Mouse (Mus musculus) forebrain, embryonic 14.5 days (tissue): ENCODE measurements around the gene H2-Ob. TPM values are rescaled to one million over a fixed set of nuclear protein-coding genes. Genes with fewer than 3 reads are reported as not detected.

Source experiments
- ATAC-seq: fragments of 200-750 bp; cut with Nextera tagmentation; 2 replicates; pipeline ENCODE4 v1.8.0; 2017; ENCODE audit warnings: mild to moderate bottlenecking, moderate library complexity
- DNase-seq: peaks from one replicate; pipeline ENCODE4 v3.0.0-alpha.2; 2015; ENCODE audit warnings: low spot score
- H3K27ac ChIP-seq: fragments of 300-500 bp; sonication (generic); 2 replicates; pipeline ENCODE4 v1.5.1; 2014; ENCODE audit warnings: low read depth, mild to moderate bottlenecking, control low read depth, low read length, moderate library complexity
- H3K27me3 ChIP-seq: fragments of 300-500 bp; sonication (generic); replicated peaks from 2 replicates; pipeline ENCODE4 v1.6.1; 2014; ENCODE audit warnings: low read length, control low read depth, mixed read lengths; ENCODE audit not compliant: control insufficient read depth, insufficient read depth
- H3K36me3 ChIP-seq: fragments of 300-500 bp; sonication (generic); 2 replicates; pipeline ENCODE4 v1.6.1; 2014; ENCODE audit warnings: low read length, control low read depth; ENCODE audit not compliant: control insufficient read depth, insufficient read depth
- H3K4me1 ChIP-seq: fragments of 300-500 bp; sonication (generic); 2 replicates; pipeline ENCODE4 v1.6.1; 2014; ENCODE audit warnings: antibody characterized with exemption, low read length, control low read depth; ENCODE audit not compliant: control insufficient read depth, insufficient read depth
- H3K4me2 ChIP-seq: fragments of 300-500 bp; sonication (generic); 2 replicates; pipeline ENCODE4 v1.6.1; 2014; ENCODE audit warnings: mild to moderate bottlenecking, control low read depth, low read length
- H3K4me3 ChIP-seq: fragments of 300-500 bp; sonication (generic); 2 replicates; pipeline ENCODE4 v1.5.1; 2014; ENCODE audit warnings: low read depth, low read length, control low read depth
- H3K9ac ChIP-seq: fragments of 300-500 bp; sonication (generic); 2 replicates; pipeline ENCODE4 v1.6.1; 2014; ENCODE audit warnings: mild to moderate bottlenecking, low read length, control low read depth, moderate library complexity
- H3K9me3 ChIP-seq: fragments of 300-500 bp; sonication (generic); replicated peaks from 2 replicates; pipeline ENCODE4 v1.6.1; 2016; ENCODE audit warnings: low read length, control low read depth, mixed read lengths; ENCODE audit not compliant: control insufficient read depth
- WGBS: fragments of 180-500 bp; shearing (Covaris S2); extraction: QIAGEN DNeasy Blood & Tissue Kit; methylation state at CpG from one replicate; pipeline ENCODE4 v1.1.7; 2014; 5-methylcytosine and 5-hydroxymethylcytosine counted together
- polyA plus RNA-seq: library from polyadenylated mRNA; unstranded; fragments of >200 nt; fragmentation: Nextera tagmentation; extraction: Ambion mirVana; gene quantifications from 2 replicates; pipeline ENCODE4 v1.2.1, GENCODE M21; 2014

Gene H2-Ob
- polyA plus RNA-seq, 1 experiment from 2014 or later: 0.18 TPM

GRCm38 (mm10) chr17:34300071-34300470 is 61.4 kb downstream of the H2-Ob start:
- H3K4me3 ChIP-seq: no peak overlapping the region
- no peak overlapping the region for H3K27ac ChIP-seq
- H3K9ac ChIP-seq: no peak overlapping the region
- H3K27me3 ChIP-seq: no peaks in the 10 kb centered on the region
- WGBS: 87% methylated on average over 8 of the region's 8 CpGs
- no peaks in the 10 kb centered on the region for H3K36me3 ChIP-seq
- H3K4me2 ChIP-seq: no peak overlapping the region
- ATAC-seq: no peak
- H3K4me1 ChIP-seq: no peaks in the 10 kb centered on the region
- no peak for DNase-seq
- no peaks in the 10 kb centered on the region for H3K9me3 ChIP-seq

DNA sequence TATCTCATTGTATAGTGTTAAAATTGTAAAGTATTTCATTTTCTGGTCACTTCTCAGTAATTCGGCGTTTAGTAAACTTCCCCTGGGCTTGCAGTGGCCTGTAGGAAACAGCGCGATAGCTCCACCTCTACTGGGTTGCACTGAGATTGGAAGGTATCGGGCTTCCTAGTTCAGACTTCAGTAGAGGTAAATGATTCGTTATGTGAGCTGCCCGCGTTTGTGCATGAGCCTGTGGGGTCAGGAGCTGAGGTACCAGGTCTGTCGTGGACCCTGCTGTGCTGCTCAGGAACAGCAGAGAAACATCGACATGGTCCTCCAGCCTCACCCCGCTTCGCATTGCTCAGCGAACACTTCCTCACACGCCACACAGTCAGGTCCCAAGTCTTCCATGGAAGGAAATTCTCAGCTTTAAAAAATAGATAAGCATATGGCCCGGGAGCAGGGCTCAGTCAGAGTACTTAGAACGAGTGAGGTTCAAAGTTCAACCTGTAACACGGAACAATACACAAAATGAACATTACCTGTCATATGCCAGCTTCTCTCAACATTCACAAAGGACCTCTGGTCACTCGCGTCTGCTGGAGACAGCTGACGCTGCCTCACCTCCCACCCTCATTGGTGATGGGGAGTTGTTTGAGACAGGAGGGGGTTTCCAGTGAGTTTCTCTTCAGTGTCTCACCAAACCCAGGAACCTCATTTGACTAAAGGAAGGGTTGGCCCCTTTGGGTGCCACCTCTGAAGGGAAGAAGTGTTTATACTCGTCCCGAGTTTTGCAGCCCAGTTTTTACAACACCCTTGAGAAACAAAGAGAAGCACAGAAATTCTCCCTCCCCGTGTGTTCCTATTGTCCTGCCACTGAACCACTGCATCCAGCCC is 62.2 kb downstream of the H2-Ob start:
- no peak overlapping the region for H3K27ac ChIP-seq
- no peaks in the 10 kb centered on the region for H3K36me3 ChIP-seq
- no peak overlapping the region for H3K9ac ChIP-seq
- no peaks in the 10 kb centered on the region for H3K27me3 ChIP-seq
- DNase-seq: no peak
- H3K9me3 ChIP-seq: no peaks in the 10 kb centered on the region
- no peak overlapping the region for H3K4me2 ChIP-seq
- H3K4me3 ChIP-seq: no peak overlapping the region
- no peaks in the 10 kb centered on the region for H3K4me1 ChIP-seq
- WGBS: 79% methylated on average over 23 of the region's 23 CpGs
- ATAC-seq: no peak

- Histone ChIP-seq H3K27me3 (no peaks in the 10 kb centered on the region), H3K4me1 (no peaks in the 10 kb centered on the region), H3K9me3 (no peaks in the 10 kb centered on the region), H3K9ac (no peak overlapping the region), H3K4me3 (no peak overlapping the region), H3K36me3 (no peaks in the 10 kb centered on the region), H3K4me2 (no peak overlapping the region), H3K27ac (no peak overlapping the region)
- WGBS: 83% methylated on average over 4 of the region's 4 CpGs
- DNase-seq: no peak
- ATAC-seq: no peak
Observed at GRCm38 (mm10) chr17:34301670-34302190, 63.0 kb downstream of the H2-Ob start.

- no peaks in the 10 kb centered on the region for H3K27me3 ChIP-seq
- no peak overlapping the region for H3K4me2 ChIP-seq
- no peak for ATAC-seq
- H3K27ac ChIP-seq: no peak overlapping the region
- H3K4me1 ChIP-seq: no peaks in the 10 kb centered on the region
- no peak overlapping the region for H3K4me3 ChIP-seq
- no peaks in the 10 kb centered on the region for H3K9me3 ChIP-seq
- H3K9ac ChIP-seq: no peak overlapping the region
- H3K36me3 ChIP-seq: no peaks in the 10 kb centered on the region
- WGBS: 92% methylated on average over 2 of the region's 2 CpGs
- DNase-seq: no peak
Observed at GRCm38 (mm10) chr17:34303789-34304188, 65.1 kb downstream of the H2-Ob start.

Other genes with a start within 250 kb of the H2-Ob start
- 11.6 and 14.2 TPM in 2 replicates for gene H2-K1, start 238.6 kb upstream of the H2-Ob start, polyA plus RNA-seq
- gene Ring1, start 214.2 kb upstream of the H2-Ob start, polyA plus RNA-seq: 6.7 and 7.4 TPM in 2 replicates
- 60.2 and 75.4 TPM in 2 replicates for gene H2-Ke6, start 210.8 kb upstream of the H2-Ob start, polyA plus RNA-seq
- 78.3 and 84.1 TPM in 2 replicates for gene Slc39a7, start 207.2 kb upstream of the H2-Ob start, polyA plus RNA-seq
- 21.4 and 27.7 TPM in 2 replicates for gene Rxrb, start 207.1 kb upstream of the H2-Ob start, polyA plus RNA-seq
- 0.95 and 1.6 TPM in 2 replicates for gene Col11a2, start 199.5 kb upstream of the H2-Ob start, polyA plus RNA-seq
- gene H2-Oa, start 146.6 kb upstream of the H2-Ob start, polyA plus RNA-seq: 0.22 TPM in 1 of 2 replicates, not detected in the other
- gene H2-DMa, start 119.4 kb upstream of the H2-Ob start, polyA plus RNA-seq: 11.0 and 11.6 TPM in 2 replicates
- 118 and 137 TPM in 2 replicates for gene Brd2, start 116.3 kb upstream of the H2-Ob start, polyA plus RNA-seq
- gene H2-DMb2, start 95.6 kb upstream of the H2-Ob start, polyA plus RNA-seq: 0.18 and 0.36 TPM in 2 replicates
- 0.66 and 1.2 TPM in 2 replicates for gene H2-DMb1, start 85.8 kb upstream of the H2-Ob start, polyA plus RNA-seq
- gene Tap1, start 51.4 kb upstream of the H2-Ob start, polyA plus RNA-seq: 1.1 and 1.2 TPM in 2 replicates
- gene Psmb9, start 51.1 kb upstream of the H2-Ob start, polyA plus RNA-seq: 0.58 and 1.0 TPM in 2 replicates
- gene Psmb8, start 41.2 kb upstream of the H2-Ob start, polyA plus RNA-seq: 1.8 and 2.7 TPM in 2 replicates
- 0.28 and 0.61 TPM in 2 replicates for gene Tap2, start 35.4 kb upstream of the H2-Ob start, polyA plus RNA-seq
- 1.4 and 2.1 TPM in 2 replicates for gene H2-Ab1, start 18.8 kb downstream of the H2-Ob start, polyA plus RNA-seq
- 0.25 and 0.27 TPM in 2 replicates for gene H2-Aa, start 48.9 kb downstream of the H2-Ob start, polyA plus RNA-seq
- 0.85 and 1.4 TPM in 2 replicates for gene H2-Eb1, start 67.0 kb downstream of the H2-Ob start, polyA plus RNA-seq
- not detected in 2 replicates for gene H2-Eb2, start 86.8 kb downstream of the H2-Ob start, polyA plus RNA-seq
- not detected in 2 replicates for gene Btnl2, start 115.9 kb downstream of the H2-Ob start, polyA plus RNA-seq
- gene Btnl1, start 138.2 kb downstream of the H2-Ob start, polyA plus RNA-seq: not detected in 2 replicates
- gene BC051142, start 159.9 kb downstream of the H2-Ob start, polyA plus RNA-seq: 3.7 and 4.2 TPM in 2 replicates
- not detected in 2 replicates for gene Btnl4, start 238.4 kb downstream of the H2-Ob start, polyA plus RNA-seq